Mouse (Mus musculus): ENCODE measurements around the gene U2af1.
"Not testable (repeated sequence)": the region's sequence is repeated elsewhere in the genome, so short reads cannot be mapped to it uniquely, and the experiment has no call there.

Gene U2af1

GRCm38 (mm10) chr17:31658468-31659185, at the start of gene U2af1:
TSS of gene U2af1 (minus strand) at chr17:31658892.
- peak; percentile 98 for DNase-seq

- DNase-seq = peak; percentile 56
These were observed 46.8 kb upstream of the U2af1 start for GRCm38 (mm10) chr17:31705271-31706020.

GRCm38 (mm10) chr17:31703276-31703980, 44.7 kb upstream of the U2af1 start:
- DNase-seq = no peak

- DNase-seq = no peak
These were observed 39.7 kb upstream of the U2af1 start for GRCm38 (mm10) chr17:31698347-31698746.

GRCm38 (mm10) chr17:31695356-31695755, 36.7 kb upstream of the U2af1 start:
- not testable (repeated sequence) for DNase-seq

- DNase-seq = no peak
These were observed 36.3 kb upstream of the U2af1 start for GRCm38 (mm10) chr17:31694949-31695348.

GRCm38 (mm10) chr17:31694023-31694376, 35.3 kb upstream of the U2af1 start:
- no peak for DNase-seq

- DNase-seq = peak; percentile 70
These were observed 34.8 kb upstream of the U2af1 start for GRCm38 (mm10) chr17:31693330-31694022.

GRCm38 (mm10) chr17:31692918-31693317, 34.2 kb upstream of the U2af1 start:
- no peak for DNase-seq

GRCm38 (mm10) chr17:31689606-31690005, 30.9 kb upstream of the U2af1 start:
- no peak for DNase-seq

GRCm38 (mm10) chr17:31688112-31688511, 29.4 kb upstream of the U2af1 start:
- DNase-seq = no peak

GRCm38 (mm10) chr17:31686225-31686564, 27.5 kb upstream of the U2af1 start:
- DNase-seq = no peak

GRCm38 (mm10) chr17:31685514-31686224, 27.0 kb upstream of the U2af1 start:
- peak; percentile 85 for DNase-seq

- DNase-seq = no peak
These were observed 21.8 kb upstream of the U2af1 start for GRCm38 (mm10) chr17:31680450-31680849.

GRCm38 (mm10) chr17:31677507-31677906, 18.8 kb upstream of the U2af1 start, which contains the start of gene Cryaa:
TSS of gene Cryaa (plus strand) at chr17:31677807.
- DNase-seq = no peak

GRCm38 (mm10) chr17:31674426-31674825, 15.7 kb upstream of the U2af1 start:
- DNase-seq = no peak

GRCm38 (mm10) chr17:31672279-31672678, 13.6 kb upstream of the U2af1 start:
- DNase-seq = no peak

- DNase-seq = no peak
These were observed 13.0 kb upstream of the U2af1 start for GRCm38 (mm10) chr17:31671698-31672097.

- DNase-seq = no peak
These were observed 11.5 kb upstream of the U2af1 start for GRCm38 (mm10) chr17:31670163-31670562.

- no peak for DNase-seq
These were observed 9.6 kb upstream of the U2af1 start for GRCm38 (mm10) chr17:31668306-31668705.

- DNase-seq = peak; percentile 67
These were observed 6.1 kb upstream of the U2af1 start for GRCm38 (mm10) chr17:31664760-31665159.

GRCm38 (mm10) chr17:31662855-31663254, 4.2 kb upstream of the U2af1 start:
- no peak for DNase-seq
